Mouse (Mus musculus): ENCODE measurements around the gene Kcnma1.
A peak's percentile ranks its signal among the peaks of the same experiment; 100 is the strongest.

Gene Kcnma1

DNA sequence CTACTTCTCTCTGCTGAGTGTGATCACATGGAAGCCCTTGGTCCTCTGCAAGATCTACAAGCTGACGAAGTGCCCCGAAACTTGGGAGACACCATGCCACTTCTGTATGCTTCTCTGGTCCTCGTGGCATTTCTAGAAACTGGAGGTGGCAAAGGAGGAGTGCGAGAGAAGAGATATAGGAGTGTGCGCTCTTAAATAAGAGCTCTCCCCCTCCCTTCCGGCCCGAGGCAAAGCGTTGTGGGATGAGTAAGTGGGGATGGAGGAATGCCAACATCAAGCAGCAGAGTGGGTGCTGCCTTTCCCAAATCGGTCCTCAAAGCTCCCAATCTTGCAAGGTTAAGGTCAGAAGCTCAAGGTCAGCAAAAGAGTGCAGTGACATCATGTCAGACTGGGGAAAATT lies 426.8 kb downstream of the Kcnma1 start:
- DNase-seq: no peak

DNA sequence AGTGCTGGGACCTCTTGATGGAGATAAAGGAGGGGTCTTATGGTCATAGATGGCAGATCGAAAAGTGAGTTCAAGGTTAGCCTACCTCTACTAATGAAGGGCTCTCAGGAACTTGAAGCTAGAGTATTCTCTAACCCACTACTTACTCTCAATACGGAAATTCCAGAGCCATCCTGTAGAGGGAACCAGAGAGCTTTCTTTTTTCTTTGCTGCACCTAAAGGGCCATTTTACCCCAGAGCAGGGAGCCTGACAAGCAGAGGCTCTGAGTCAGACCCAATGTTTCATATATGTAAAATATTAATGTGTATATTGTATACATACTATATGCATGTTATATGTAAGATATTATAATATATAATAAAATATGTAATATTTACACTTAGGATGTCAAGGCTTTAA lies 431.1 kb downstream of the Kcnma1 start:
- DNase-seq: peak; percentile 76

- no peak for DNase-seq
Measured at GRCm38 (mm10) chr14:23581282-23581681, 433.0 kb downstream of the Kcnma1 start.

GRCm38 (mm10) chr14:23575951-23576350 lies 438.3 kb downstream of the Kcnma1 start:
- peak; percentile 26 for DNase-seq

DNA sequence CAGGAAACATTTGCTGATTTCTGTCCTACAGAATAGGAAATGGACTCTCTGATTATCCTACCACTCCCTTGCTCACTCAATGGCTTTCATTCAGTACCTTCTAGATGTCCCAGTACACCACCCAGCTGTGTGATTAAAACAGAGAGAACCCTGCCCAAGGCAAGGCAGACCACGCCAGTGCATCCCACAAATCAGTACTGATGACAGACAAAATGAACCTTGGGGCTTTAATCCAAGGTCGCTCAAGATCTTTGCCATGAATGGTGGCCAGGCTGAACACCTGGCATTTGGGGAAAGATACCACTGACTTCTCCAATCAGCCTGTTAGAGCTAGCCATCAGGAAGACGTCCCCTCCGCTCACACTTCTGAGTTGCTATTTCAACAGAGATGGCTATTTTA lies 440.2 kb downstream of the Kcnma1 start:
- DNase-seq: no peak

DNA sequence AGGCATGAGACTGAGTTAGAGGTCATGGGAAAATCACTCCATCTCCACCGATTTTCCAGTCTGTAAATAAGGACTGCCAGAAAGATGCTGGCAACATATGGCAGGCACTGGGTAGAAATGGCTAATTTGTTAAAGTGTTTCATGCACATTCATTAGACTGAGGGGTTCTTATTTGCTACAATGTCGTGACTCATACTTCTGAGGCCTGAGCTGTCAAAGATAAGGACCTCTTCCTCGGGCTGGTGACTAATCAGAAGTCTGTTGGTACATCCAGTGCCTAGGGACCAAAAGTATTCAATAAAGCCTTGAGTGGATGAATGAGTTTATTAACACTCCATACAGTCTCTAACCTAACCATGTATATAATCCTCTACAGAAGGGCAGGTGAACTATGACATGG lies 440.9 kb downstream of the Kcnma1 start:
- no peak for DNase-seq

DNA sequence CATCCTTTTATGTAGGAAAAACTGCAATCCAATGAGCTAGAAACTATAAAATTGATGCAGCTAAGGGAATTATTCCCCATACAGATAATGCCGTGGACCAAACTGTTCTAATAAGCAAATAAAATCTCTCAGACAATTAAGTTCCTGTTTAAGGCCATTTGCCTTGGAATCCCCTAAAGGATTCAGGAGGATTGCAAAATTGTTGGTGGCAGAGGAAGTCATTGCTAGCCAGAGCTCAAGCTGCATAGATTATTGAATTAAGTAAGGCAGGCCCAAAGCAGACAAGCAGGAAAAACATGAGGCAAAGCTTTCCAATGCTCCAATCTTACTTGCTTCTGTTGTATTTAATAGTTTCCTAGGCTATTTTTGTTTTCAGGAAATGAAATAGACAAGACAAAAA lies 441.5 kb downstream of the Kcnma1 start:
- no peak for DNase-seq

GRCm38 (mm10) chr14:23570251-23570650 lies 444.0 kb downstream of the Kcnma1 start:
- no peak for DNase-seq

DNA sequence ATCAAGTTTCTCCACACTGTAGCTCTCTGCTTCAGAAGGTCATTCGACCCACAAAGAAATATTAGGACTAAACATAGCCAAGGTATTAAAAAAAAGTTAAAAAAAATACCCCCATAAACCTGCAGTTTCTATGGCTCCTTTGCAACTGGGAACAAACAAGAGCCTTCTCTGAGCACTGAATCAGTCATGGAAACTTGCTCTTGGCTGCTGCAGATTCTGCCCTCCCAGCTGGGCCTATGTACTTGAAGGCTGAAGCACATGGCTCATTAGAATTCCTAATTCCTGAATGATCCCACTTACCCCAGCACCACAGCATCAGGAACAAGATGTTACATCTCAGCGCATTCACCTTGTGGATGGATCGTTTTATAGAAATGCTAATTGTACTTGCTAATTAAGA lies 448.4 kb downstream of the Kcnma1 start:
- no peak for DNase-seq

GRCm38 (mm10) chr14:23564474-23564873 lies 449.8 kb downstream of the Kcnma1 start:
- DNase-seq: no peak

- DNase-seq: no peak
Measured at GRCm38 (mm10) chr14:23563180-23563579, 451.1 kb downstream of the Kcnma1 start.

DNA sequence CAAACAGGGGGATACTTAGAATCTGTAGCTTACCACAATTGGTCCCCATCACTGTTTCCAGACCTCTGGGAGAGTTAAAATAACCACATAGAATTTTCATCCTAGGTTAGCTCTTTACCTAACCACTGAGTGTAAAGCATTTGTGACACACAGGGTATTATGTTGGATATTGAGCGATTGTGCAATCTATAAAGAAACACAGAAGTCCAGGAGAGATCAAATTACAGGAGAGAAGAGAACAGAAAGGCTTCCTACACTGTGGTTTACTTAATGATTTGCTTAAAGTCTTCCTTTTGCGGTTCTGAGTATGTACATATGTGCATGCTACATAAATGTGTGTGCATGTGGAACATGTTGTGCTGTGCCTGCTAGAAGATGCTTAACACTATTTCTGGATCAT lies 458.6 kb downstream of the Kcnma1 start:
- DNase-seq: no peak

DNA sequence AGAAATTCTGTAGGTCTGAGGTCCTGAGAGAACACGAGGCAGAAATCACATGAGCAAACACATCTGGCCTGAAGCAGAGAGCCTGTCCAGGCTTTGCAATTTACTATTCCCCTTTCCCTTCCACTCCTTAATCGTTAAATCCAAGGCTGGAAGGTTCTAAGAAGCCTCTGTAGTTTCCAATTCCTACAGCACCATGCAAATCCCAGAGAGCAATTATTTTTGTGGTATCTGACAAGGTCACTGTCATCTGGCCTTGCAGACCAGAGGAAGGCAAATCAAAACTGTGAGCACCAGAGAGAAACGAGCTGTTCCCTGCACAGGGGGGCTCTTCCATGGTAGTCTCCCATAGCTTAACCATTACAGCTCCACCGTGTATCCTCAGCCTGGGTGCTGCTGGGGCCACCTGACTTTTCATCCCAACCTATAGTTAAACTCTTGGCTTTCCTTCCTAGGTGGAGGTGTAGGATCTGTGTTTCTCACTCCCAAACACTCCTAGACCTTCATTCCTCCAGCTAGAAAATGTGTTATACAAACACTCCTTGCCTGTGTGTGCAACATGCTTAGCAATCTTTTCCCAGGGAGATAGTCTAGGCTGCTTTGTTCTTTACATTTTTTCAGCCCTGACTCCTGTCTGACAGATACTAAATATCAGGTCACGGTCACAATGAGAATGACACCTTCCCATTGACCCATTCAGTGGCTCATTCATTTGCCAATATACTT lies 461.9 kb downstream of the Kcnma1 start:
- no peak for DNase-seq

DNA sequence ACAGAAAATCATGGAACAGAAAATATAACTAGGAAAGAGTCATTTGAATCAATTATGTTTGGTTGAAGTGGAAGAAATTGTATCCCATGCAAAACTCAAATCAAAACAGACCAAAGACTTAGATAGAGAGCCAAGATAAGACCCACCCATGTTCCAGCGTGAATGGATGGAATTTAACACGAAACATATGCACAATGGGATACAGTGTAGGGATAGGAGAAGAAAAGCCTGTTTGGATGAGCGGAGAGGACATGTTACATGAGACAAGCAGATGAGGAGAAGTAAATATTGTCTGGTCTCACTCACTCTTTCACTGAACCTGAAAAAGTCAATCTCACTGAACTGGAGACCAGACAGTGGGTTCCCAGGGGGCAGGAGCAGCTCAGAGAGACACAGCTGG lies 463.8 kb downstream of the Kcnma1 start:
- no peak for DNase-seq

- DNase-seq: no peak
Measured at GRCm38 (mm10) chr14:23542131-23542530, 472.2 kb downstream of the Kcnma1 start.

- DNase-seq: no peak
Measured at GRCm38 (mm10) chr14:23539621-23540020, 474.7 kb downstream of the Kcnma1 start.

DNA sequence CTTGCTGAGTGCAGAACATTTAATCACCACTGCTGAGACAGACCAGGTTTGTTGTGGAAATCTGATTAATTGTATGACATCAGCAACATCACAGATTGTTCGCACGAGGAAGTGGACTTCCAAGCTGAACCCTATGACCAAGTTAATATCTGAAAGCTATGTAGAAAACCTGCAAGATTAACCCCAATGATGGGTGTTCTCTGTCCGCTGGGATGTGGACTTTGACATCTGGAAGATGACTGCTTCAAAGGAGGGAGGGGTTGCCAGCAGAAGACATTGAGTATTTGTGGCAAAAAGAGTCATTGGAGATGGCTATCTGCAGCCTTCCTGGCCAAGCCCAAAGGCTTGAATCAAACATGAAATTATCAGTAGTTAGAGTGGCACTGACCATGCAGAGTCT lies 480.9 kb downstream of the Kcnma1 start:
- no peak for DNase-seq

DNA sequence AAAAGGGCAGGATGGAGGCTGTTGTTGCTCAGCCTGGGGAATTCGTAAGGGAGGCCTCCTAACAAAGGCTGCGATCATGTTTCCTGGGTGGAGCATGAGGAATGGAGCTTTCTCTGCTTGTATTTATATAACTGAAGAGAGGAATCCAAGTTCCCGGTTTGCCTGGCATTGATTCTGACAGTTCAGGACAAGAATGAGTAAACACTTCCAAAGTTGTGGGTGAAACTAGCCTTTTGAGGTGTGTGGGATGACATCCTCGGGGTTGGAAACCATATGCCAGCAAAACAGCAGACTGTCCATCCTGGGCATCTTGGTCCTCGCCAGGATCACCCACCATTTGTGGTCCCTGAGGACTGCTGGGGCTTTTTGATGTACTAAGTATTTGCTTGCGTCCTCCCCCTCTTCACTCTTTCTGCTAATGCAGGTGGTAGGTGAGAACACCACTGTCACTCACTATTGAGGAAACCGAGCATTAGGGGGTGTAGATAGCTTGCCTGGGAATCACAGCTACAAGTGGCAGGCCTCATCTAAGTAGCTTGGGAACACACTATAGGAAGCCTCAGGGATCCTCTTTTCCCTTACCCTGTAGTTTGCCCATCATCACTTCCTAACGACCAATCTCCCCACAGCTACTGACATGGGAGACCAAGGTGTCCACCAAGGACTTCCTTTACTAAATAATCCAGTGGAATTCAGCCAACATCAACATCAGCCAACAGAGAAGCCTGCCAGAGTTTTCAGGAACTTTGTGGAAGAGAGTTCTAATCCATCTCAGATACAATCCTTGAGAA lies 482.4 kb downstream of the Kcnma1 start:
- peak; percentile 48 for DNase-seq

GRCm38 (mm10) chr14:23529720-23530119 lies 484.6 kb downstream of the Kcnma1 start:
- peak; percentile 73 for DNase-seq

- no peak for DNase-seq
Measured at GRCm38 (mm10) chr14:23529229-23529628, 485.1 kb downstream of the Kcnma1 start.

DNA sequence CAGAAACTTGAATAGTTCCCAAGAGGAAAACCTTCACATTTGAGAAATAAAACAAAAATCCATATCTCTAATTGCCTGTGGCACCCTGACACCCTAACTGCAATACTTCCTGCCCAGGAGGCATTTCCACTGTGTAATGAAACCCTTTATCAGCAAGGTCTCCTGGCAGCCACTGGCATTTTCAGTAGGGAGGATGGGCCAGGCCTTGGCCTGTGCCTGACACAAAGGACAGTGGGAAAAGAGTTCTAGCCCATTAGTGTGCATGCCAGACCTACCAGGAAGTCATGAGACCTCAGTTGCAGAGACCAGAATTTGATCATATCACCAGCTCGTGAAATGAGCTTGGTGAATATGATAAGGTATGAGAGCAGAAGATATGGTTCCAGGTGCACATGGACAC lies 488.4 kb downstream of the Kcnma1 start:
- no peak for DNase-seq

DNA sequence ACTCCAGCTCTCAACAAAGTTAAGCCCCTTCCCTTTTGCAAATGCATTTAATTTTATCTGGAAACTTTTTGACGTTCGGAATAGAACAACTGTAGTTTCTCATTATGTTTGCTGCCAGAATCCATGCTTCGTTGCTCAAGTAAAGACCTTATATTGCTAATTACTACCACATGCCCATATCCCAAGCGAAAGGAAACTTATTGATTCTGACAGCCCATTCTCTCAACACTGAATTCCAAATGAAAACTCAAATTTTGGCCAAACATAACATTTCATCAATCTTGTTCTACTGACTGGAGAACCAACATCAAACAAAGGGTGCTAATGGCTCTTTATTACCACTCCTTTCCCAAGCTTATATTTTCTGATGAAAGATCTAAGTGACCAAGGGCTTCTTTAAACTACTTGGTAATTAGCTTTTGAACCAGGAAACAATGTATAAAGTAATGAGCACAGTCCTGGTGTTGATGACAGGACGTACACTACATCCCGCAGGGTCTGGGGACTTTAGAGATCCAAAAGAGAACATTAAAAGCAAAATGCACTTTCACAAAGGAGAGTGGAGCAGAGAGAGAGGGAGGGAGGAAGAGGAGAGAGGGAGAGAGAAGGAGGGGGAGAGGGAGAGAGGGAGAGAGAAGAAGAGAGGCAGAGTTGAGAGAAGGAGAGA lies 490.3 kb downstream of the Kcnma1 start:
- DNase-seq: no peak

- peak; percentile 72 for DNase-seq
Measured at GRCm38 (mm10) chr14:23522606-23523159, 491.6 kb downstream of the Kcnma1 start.
